Mouse (Mus musculus): Measurements from ENCODE around the gene Dusp8.
A peak's percentile ranks its signal among the peaks of the same experiment; 100 is the strongest.

The Dusp8 gene

DNA sequence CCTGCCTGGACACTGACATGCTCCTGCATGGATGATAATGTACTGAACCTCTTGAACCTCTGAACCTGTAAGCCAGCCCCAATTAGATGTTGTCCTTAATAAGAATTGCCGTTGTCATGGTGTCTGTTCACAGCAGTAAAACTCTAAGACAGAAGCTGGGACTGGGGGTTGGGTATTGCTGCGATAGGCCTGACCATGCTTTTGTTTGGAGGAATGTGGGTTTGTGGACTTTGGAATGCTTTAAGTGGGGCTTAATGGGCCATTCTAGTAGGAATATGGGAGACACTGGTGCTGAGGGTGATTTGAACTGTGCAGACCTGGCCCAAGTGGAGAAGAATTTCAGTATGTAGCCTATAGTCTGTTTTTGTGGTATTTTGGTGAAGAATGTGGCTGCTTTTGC lies 50.3 kb downstream of the Dusp8 start:
- no peak for DNase-seq

DNA sequence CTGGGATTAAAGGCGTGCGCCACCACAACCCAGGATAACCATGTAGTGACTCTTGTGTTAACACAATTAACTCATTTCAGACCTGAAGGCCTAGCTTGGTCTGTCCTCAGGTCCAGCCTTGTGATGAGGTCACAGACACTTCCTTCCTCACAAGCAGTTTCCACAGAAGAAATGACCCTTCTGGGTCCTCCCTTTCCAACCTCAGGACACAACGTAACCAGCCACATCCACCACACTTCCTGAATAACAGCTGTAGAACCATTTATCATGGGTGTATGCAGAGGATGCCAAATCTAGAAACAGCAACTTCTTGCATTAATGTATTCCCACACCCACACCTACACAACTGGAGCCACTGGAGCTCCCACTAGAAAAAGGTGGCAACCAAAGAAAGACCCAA lies 54.9 kb downstream of the Dusp8 start:
- no peak for DNase-seq

DNA sequence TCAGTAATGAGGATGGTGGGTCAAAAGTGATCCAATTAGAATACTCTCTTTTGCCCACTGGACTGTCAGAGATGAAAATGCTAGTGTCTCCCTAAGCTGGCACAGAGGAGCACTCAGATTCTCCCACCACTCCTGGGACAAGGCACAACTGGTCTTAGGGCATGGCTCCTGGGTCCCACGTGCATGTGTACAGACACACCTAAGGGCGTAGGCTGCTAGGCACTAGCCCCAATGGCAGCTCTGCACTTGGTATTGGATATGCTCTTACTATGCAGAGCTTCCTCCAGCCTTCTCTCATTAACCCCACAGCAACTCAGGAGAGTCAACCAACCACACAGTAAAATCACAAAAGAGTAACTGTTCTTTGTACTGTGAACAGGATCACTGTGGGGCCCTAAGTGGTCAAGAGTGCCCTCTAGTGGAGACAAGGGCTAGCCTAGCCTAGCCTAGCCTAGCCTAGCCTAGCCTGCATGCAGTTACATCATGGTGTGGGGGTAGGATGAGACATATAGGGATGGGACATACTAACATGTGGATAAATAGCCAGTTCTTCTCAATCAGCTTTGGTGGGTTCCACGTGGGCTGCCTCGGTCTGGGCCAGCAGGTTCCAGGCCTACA lies 58.0 kb downstream of the Dusp8 start:
- peak; percentile 55 for DNase-seq

DNA sequence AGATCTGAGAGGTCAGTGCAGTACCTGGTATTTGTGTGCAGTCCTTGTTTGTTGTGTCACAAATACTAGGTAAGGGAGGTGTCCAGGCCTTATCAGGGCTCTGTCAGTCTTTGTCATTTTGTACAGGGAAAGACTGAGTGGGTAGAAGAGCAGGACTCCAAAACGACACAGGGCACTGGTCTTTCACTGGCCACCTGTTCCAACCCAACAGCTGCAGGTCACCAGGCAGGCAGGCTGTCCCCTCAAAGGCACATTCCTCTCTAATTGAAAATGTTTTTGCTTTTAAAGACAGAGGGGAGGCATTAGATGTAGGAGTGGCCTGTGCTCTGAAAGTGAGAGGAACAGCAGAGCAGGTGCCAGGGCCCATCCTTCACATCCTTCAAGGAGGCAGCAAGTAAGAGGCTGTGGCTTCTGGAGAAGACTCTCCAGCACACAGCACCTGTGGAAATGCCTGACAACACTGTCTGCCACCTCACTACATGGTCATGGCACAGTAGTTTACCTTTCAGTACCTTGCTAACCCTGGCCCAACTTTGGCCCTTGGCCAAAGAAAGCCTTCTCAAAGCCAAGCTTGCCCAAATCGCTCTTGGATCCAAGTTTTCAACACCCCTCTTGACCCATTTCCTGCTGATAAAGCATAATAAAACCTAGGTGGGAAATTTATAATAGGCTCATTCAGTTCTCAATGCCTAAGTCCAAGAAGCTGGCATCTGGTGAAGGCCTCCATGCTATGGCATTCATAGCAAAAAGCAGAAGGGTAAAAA lies 60.4 kb downstream of the Dusp8 start:
- no peak for DNase-seq

DNA sequence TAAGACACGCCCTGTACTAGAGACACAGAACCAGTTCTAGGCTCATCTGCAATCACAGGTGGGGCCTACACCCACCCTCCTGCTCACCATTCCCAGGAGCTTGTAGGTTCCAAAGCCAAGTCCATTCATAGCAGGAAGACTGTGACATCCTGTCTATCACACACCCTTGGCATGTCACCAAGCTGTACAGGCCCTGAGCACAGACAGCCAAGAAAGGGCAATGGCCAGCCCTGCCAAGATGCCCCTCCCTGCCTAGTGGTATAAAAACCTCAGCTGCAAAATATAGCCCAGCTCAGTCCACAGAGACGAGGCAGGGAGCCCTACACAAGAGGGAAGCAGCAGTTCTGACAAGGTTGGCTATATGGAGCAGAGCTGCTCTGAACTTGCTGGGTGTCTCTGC lies 61.4 kb downstream of the Dusp8 start:
- DNase-seq = no peak

DNA sequence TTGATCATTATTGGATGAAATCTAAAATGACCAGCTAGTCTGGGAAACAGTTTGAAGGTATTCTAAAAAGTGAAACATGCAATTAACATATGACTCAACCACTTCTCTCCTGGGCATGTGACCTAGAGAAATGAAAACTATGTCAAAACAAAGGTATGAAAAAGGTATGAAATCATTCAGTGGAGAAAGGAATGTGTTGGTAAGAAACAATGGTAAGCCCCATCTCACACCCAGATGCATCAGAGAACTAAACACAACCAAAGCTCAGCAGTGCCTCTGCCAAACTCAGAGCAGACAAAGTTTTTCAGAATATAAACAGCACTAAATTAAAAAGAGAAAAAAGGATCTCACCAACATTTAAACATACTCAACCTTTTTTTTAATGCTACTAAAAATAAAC lies 65.6 kb downstream of the Dusp8 start:
- no peak for DNase-seq
